Mouse (Mus musculus) olfactory bulb, adult 2 months (tissue): ENCODE measurements around the gene Vasn.

Experiments used
- CTCF ChIP-seq: fragments of 200-500 bp; IDR thresholded peaks from 2 replicates; pipeline ENCODE4 v1.5.1; 2012; ENCODE audit warnings: low read depth, mild to moderate bottlenecking, low read length, moderate library complexity; ENCODE audit not compliant: insufficient read depth
- POLR2A ChIP-seq: fragments of 200-500 bp; IDR thresholded peaks from 2 replicates; pipeline ENCODE4 v1.6.1; 2012; ENCODE audit warnings: mild to moderate bottlenecking, low read depth, low read length, moderate library complexity; ENCODE audit not compliant: insufficient read depth

DNA sequence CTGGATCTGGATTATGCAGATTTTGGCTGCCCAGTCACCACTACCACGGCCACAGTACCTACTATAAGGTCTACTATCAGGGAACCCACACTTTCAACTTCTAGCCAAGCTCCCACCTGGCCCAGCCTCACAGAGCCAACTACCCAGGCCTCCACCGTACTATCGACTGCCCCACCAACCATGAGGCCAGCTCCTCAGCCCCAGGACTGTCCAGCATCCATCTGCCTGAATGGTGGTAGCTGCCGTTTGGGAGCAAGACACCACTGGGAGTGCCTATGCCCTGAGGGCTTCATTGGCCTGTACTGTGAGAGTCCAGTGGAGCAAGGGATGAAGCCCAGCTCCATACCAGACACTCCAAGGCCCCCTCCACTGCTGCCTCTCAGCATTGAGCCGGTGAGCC lies 9.5 kb downstream of the Vasn start:
- TF ChIP-seq CTCF, result no peak
- no peak for TF ChIP-seq POLR2A
